Comparison of ENCODE assay signal across 10 mouse cellular contexts in genomic region chrX:11181855-11182254, GRCm38 (mm10).
DNase-seq lines count a peak whose midpoint lies in the region; ATAC-seq and TF ChIP-seq lines count a peak whose summit lies in the region.
"Had no signal": no experiment of that assay in that cellular context is flagged by ENCODE, and none has a peak within 500 bp of the region (broad histone marks: within the 10 kb centered on the region; RNA-seq: fewer than 3 reads in every experiment).

No protein-coding gene starts in this region.

- no peak for ATAC-seq in forebrain, postnatal 0 days

- no peak overlapping the region for H3K4me3 ChIP-seq in forebrain, postnatal 0 days (ENCODE audit: low read depth, low read length)
- H3K4me3 ChIP-seq in forebrain, embryonic 10.5 days, result no peak overlapping the region
- H3K4me3 ChIP-seq: embryonic facial prominence, embryonic 15.5 days; left cerebral cortex, adult 2 months had no signal

- H3K4me1 ChIP-seq in forebrain, postnatal 0 days (ENCODE audit: insufficient read depth), result no peaks in the 10 kb centered on the region
- no peaks in the 10 kb centered on the region for H3K4me1 ChIP-seq in forebrain, embryonic 10.5 days
- H3K4me1 ChIP-seq: embryonic facial prominence, embryonic 15.5 days had no signal

- DNase-seq in forebrain, postnatal 0 days, result peak; percentile 7
- DNase-seq in forebrain, embryonic 10.5 days (ENCODE audit: extremely low spot score, low spot score), result no peak
- DNase-seq in thymus, postnatal 25 days, result peak; percentile 1
- DNase-seq in thymus, postnatal 10 days (ENCODE audit: low spot score in 2 of 2), result no peak
- DNase-seq in heart, adult 9 months (ENCODE audit: low spot score in 2 of 2), result peak; percentile 6
- DNase-seq in retina, postnatal 1 day, result no peak
- DNase-seq in neural tube, embryonic 10.5 days (ENCODE audit: extremely low spot score, low spot score), result no peak
- no peak for DNase-seq in natural killer cell, adult 2 months (ENCODE audit: low spot score in 2 of 2)

- no peak overlapping the region for H3K9ac ChIP-seq in forebrain, postnatal 0 days
- H3K9ac ChIP-seq: embryonic facial prominence, embryonic 15.5 days had no signal

- H3K36me3 ChIP-seq in forebrain, postnatal 0 days (ENCODE audit: insufficient read depth), result no peaks in the 10 kb centered on the region
- no peaks in the 10 kb centered on the region for H3K36me3 ChIP-seq in forebrain, embryonic 10.5 days (replicated peaks)
- H3K36me3 ChIP-seq: embryonic facial prominence, embryonic 15.5 days had no signal

- TF ChIP-seq CTCF in forebrain, postnatal 0 days (IDR thresholded peaks at IDR 0.05; ENCODE audit: low read depth), result no peak

- no peaks in the 10 kb centered on the region for H3K9me3 ChIP-seq in forebrain, postnatal 0 days (ENCODE audit: low read length)
- H3K9me3 ChIP-seq in forebrain, embryonic 10.5 days, result no peaks in the 10 kb centered on the region
- H3K9me3 ChIP-seq: embryonic facial prominence, embryonic 15.5 days had no signal

- 70% methylated on average over 12 of the region's 12 CpGs for WGBS in forebrain, postnatal 0 days
- WGBS in forebrain, embryonic 10.5 days, result 82% methylated on average over 12 of the region's 12 CpGs

- no peak overlapping the region for H3K27ac ChIP-seq in forebrain, postnatal 0 days (ENCODE audit: low read depth, low read length)
- H3K27ac ChIP-seq in forebrain, embryonic 10.5 days, result no peak overlapping the region
- H3K27ac ChIP-seq: embryonic facial prominence, embryonic 15.5 days; left cerebral cortex, adult 2 months had no signal

- H3K4me2 ChIP-seq in forebrain, postnatal 0 days (ENCODE audit: low read depth), result no peak overlapping the region
- H3K4me2 ChIP-seq: embryonic facial prominence, embryonic 15.5 days had no signal

- H3K27me3 ChIP-seq in forebrain, postnatal 0 days (ENCODE audit: insufficient read depth, low read length), result no peaks in the 10 kb centered on the region
- H3K27me3 ChIP-seq in forebrain, embryonic 10.5 days (ENCODE audit: poor library complexity, severe bottlenecking), result peaks cover 49% of the 10 kb centered on the region
- H3K27me3 ChIP-seq: embryonic facial prominence, embryonic 15.5 days had no signal

Comparison
In these comparisons a context has a peak if more than half of its experiments do, and no peak if none do; other contexts are left out.
1. DNase-seq: peak in forebrain, postnatal 0 days (single experiment), thymus, postnatal 25 days (single experiment) and heart, adult 9 months (2 of 2); none in forebrain, embryonic 10.5 days (single experiment), thymus, postnatal 10 days (0 of 2), retina, postnatal 1 day (single experiment), neural tube, embryonic 10.5 days (single experiment) and natural killer cell, adult 2 months (0 of 2).